Mouse (Mus musculus): Measurements from ENCODE around the gene Prph.
A peak's percentile ranks its signal among the peaks of the same experiment; 100 is the strongest.
"Not testable (repeated sequence)": the region's sequence is repeated elsewhere in the genome, so short reads cannot be mapped to it uniquely, and the experiment has no call there.

Gene Prph

DNA sequence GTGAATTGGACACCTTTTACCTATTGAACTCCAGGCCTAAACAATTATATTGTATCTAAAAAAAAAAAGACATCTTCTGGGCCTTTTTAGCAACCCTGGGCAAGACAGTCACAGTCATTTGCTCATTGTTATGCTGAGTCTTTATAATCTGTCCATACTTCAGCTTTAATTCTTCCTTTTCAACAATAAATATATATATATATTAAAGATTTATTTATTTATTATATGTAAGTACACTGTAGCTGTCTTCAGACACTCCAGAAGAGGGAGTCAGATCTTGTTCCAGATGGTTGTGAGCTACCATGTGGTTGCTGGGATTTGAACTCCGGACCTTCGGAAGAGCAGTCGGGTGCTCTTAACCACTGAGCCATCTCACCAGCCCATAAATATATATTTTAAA, 21.0 kb downstream of the Prph start:
- DNase-seq (ENCODE audit: low read depth, low spot score): not testable (repeated sequence)

DNA sequence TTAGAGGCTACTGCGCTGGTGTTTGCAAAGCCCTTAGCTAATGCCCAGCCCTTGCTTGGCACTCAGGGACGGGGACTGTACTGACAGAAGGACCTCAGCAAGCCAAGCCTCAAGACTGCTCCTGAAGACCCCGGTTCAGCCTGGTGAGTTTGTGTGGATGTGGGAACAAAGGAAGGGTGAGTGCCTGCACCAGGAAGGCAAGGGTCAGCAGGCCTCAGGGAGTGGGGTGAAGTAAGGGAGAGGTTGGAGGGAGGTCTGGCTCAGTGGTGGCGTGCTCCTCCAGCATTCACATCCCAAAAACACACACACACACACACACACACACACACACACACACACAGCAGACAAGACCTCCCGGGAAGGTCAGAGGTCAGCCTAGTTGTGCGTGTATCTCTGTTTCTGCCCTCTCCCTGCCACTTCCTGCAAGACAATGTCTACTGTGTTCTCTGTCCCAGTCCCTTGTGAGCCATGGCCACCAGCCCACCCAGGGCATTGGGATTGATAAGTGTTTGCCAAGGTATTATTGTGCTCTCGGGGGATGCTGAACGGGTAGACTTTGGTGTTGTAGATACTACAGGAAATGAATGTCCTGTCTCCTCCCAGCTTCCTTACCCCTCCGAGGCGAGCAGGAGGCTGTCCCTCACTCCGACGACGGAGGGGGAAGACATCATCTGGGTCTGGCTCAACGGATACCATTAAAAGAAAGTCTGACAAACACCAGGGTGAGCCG, 23.4 kb downstream of the Prph start:
- no peak for DNase-seq (ENCODE audit: low read depth, low spot score)

DNA sequence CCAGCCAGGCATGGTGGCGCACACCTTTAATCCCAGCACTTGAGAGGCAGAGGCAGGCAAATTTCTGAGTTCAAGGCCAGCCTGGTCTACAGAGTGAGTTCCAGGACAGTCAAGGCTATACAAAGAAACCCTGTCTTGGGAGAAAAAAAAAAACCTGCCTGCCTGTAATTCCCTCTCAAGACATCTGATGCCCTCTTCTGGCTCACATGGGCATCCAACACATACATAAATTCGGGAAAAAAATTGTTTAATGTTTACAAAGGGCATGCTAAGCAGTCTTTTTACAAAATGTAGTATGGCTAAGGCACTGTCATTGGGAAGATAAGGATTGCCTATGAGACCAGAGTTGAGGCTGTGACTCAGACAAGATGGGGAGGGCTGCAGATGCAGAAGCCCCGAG, 24.8 kb downstream of the Prph start:
- DNase-seq (ENCODE audit: low read depth, low spot score): no peak

GRCm38 (mm10) chr15:99082322-99082721, 27.3 kb downstream of the Prph start:
- DNase-seq (ENCODE audit: low read depth, low spot score): no peak

GRCm38 (mm10) chr15:99082840-99083239, 27.9 kb downstream of the Prph start:
- no peak for DNase-seq (ENCODE audit: low read depth, low spot score)

DNA sequence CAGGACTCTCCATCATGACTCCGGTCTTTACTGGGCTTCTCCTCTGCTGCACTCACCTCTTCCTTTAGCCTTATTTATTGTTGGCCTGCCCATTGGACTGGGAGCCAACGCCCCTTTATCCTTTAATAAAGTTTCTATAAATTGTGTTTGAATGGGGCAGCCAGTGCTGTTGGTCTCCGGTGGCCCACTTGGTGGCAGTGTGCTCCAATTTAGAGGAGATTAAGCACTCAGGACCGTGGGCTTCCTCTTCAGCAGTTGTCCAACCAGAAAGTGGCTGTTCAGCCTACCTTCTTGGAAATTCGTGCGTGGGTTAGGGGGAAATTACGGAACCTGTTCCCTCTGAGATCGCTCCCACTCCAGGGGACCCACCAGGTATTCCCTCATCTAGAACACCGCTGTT, 28.3 kb downstream of the Prph start:
- DNase-seq (ENCODE audit: low read depth, low spot score): peak; percentile 64

DNA sequence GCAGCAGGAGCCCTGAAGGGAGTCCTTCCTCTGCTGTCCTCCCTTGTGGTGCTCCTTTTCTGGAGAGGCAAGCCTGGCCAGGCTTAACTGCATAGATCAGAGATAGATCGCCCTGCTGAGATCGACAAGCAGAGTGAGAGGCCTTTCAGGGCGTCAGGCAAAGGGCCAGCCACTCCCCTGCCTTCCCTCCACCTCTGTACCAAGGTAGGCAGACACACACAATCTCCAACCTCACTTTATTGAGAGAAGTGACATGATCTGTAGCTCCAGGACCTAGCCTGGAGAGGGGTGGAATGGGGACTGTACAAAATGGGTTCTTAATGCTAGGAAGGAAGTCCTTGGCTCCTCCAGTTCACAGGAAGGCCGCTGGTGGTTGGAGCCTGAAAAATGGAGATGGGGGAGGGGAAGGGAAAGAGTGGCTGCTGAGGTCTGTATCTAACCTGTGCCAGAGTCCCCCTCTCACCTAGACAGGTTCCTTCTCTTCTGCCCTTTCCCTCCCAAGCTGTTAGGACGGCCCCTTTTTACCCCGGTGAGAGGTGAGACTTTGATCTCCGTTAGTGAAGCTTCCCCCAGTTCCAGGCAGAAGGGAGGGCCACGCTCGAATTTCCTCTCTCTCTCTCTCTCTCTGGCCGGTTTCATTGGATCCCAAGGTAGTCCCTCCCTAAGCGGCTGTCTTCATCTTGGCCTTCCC, 29.0 kb downstream of the Prph start:
- peak; percentile 65 for DNase-seq (ENCODE audit: low read depth, low spot score)

- no peak for DNase-seq (ENCODE audit: low read depth, low spot score)
These were observed 29.6 kb downstream of the Prph start for GRCm38 (mm10) chr15:99084618-99085017.

DNA sequence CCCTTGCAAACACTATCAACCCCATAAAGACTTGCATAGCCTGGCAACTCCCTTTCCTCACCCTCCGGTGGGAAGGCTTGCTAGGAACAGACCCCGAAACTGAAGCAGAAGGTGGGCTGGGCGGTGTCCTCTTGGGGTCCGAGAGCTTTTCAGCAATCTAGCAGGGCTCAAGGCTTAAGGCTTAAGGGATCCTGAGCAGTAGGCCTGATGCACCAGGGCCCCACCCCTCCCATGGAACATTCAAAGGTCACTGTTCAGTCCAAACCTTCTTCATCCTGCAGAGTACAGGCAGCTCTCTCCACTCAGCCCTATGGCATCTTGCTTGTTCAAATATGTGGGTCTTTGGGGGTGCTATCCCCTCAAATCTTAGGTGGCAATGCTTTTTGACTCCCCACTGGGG, 31.0 kb downstream of the Prph start:
- no peak for DNase-seq (ENCODE audit: low read depth, low spot score)

- DNase-seq (ENCODE audit: low read depth, low spot score): peak; percentile 74
These were observed 32.5 kb downstream of the Prph start, which contains the start of gene C1ql4 for GRCm38 (mm10) chr15:99087253-99088075. Gene C1ql4, minus strand, starts transcription at chr15:99087817.

GRCm38 (mm10) chr15:99088292-99088691, 33.3 kb downstream of the Prph start:
- peak; percentile 89 for DNase-seq (ENCODE audit: low read depth, low spot score)

DNA sequence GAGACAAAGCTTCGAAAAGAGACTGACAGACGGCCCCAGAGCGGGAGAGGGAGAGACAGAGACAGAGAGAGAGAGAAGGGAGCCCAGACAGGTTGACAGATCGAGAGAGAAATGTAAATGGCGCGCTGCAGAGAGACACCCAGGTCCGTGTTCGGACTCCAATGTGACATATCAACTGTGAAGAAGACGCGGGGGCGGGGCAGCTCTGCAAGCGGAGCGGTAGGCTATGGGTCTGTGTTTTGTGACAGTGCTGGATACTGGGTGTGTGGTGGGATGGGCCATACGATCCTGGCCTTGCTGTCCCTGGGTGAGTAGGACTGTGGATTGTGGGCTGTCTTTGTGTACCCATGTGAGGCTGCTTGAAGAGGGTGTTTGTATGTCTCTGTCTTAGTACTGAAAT, 34.1 kb downstream of the Prph start:
- DNase-seq (ENCODE audit: low read depth, low spot score): no peak

- DNase-seq (ENCODE audit: low read depth, low spot score): no peak
These were observed 37.9 kb downstream of the Prph start, which contains the start of gene Dnajc22 for GRCm38 (mm10) chr15:99092870-99093269. Gene Dnajc22, plus strand, starts transcription at chr15:99093170.

- DNase-seq (ENCODE audit: low read depth, low spot score): peak; percentile 86
These were observed 38.6 kb downstream of the Prph start for GRCm38 (mm10) chr15:99093291-99094258.

- DNase-seq (ENCODE audit: low read depth, low spot score): peak; percentile 42
These were observed 39.8 kb downstream of the Prph start for GRCm38 (mm10) chr15:99094631-99095270.

DNA sequence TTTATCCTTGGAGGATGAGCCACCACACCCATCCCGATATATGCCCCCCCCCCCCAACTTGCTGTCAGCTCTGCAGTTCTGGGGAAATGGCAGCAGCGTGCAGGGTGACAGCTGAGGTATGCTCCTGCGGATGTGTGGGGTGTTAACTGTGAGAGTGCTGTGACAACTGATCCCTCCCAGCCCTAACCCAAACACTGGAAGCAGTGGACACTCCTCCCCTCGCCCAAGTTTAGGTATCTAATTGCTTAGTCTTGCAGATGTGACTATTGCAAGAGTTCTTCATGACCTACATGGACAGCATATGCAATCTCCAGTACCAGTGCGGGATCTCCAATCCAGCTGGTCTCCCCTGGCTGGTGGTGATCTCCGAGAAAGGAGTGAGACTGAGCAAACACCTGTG, 40.4 kb downstream of the Prph start:
- DNase-seq (ENCODE audit: low read depth, low spot score): no peak

DNA sequence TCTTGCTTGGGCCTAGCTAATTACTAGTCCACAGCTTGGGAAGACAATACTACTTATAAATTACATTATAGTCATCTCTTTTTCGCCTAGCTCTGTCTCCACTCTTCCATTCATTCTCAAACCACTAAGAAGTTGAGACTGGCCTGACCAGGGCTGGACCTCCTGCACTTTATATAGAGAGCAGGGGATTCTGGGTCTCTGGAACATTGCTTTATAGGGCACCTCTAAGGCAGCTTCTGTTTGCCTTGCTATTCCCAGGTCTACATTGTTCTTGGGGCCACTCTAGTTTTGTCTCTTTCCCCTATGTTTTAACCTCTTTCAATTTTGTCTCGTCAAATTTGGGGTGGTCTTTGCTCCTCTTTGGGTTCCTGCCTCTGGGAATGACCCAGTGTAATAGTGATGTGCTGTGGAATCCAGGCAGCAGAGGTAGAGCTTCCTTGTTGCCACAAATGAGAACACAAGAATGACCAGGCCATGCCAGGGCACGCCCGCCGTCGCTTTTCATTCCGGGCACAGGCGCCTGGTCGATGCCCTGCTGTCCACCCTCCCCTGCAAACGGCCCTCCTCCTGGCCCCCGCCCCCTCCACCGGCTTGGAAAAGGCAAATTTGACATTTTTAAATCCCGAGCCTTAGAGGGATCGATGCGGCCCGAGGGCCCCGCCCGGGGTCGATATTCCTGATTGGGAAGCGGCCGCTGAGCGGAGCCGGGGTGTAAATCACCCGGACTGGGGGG, 41.3 kb downstream of the Prph start:
- DNase-seq (ENCODE audit: low read depth, low spot score): no peak

DNA sequence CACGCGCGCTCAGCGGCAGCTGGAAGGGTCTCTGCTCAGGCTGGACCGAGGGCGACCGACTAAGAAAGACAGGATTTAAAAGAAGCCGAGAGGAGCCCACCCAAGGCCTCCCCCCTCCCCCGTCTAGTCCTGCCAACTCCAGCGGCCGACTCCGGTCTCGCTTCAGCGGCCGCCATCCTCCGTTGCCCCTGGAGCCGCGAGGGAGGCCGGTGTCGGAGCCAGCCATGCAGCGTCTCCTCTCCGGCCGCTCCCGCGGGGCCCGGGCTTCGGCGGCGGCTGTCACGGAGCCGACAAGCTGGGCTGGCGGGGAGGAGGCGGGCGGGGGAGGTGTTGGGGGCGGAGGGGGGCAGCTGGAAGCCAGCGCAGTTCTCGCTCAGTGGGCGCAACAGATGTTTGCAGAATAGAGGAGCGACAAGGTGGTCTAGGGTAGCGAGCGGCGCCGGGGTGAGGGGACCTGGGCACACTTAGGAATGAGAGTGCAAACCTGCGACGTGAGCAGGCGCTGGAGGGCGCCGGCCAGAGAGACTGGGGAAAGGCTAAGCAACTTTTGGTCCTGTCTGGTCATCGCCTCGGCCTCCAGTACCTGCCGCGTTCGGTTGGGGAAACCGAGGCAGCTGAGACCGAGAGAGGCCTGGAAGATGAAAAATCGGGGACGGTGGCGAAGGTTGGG, 42.0 kb downstream of the Prph start:
- DNase-seq (ENCODE audit: low read depth, low spot score): peak; percentile 33

- peak; percentile 23 for DNase-seq (ENCODE audit: low read depth, low spot score)
These were observed 43.0 kb downstream of the Prph start for GRCm38 (mm10) chr15:99097840-99098492.

Data from R1 (cell line).